Mouse (Mus musculus) CH12.LX (cell line): Measurements from ENCODE around the gene Ccdc157. TPM values are rescaled to one million over a fixed set of nuclear protein-coding genes. Genes with fewer than 3 reads are reported as not detected.

ENCODE experiments used
- DNase-seq: peaks from one replicate; pipeline ENCODE4 v3.0.0-alpha.2; 2013; ENCODE audit errors: extremely low read depth
- H3K27ac ChIP-seq: 2 replicates; pipeline ENCODE4 v1.5.1; 2012; ENCODE audit warnings: low read depth, mild to moderate bottlenecking, control low read depth, moderate library complexity; ENCODE audit not compliant: insufficient read depth
- H3K27me3 ChIP-seq: replicated peaks from 2 replicates; pipeline ENCODE3; 2012; ENCODE audit warnings: inconsistent platforms
- H3K36me3 ChIP-seq, 2 experiments: replicated peaks in 1 of 2; 2 replicates each; pipeline versions ENCODE3 to v1.6.1; 2012; ENCODE audit warnings: inconsistent platforms in 1 of 2, low read length in 1 of 2, mild to moderate bottlenecking in 1 of 2, mixed read lengths in 1 of 2, moderate library complexity in 1 of 2; ENCODE audit not compliant: control insufficient read depth in 1 of 2, insufficient read depth in 1 of 2
- H3K4me1 ChIP-seq, 2 experiments: 2 replicates each; pipeline ENCODE4 v1.6.1; 2012; ENCODE audit warnings: inconsistent platforms in 1 of 2, moderate library complexity in 1 of 2; ENCODE audit not compliant: insufficient read depth in 2 of 2, control insufficient read depth in 1 of 2
- H3K4me2 ChIP-seq: 2 replicates; pipeline ENCODE4 v1.6.1; 2012; ENCODE audit warnings: low read depth, mild to moderate bottlenecking, control low read depth; ENCODE audit not compliant: poor library complexity, insufficient read depth, severe bottlenecking
- H3K4me3 ChIP-seq, 3 experiments: fragments of 150-350 bp in 1 of 3; sonication (generic) in 1 of 3; replicated peaks in 1 of 3; 2 replicates each; pipeline versions ENCODE3 to v1.5.1; 2011 to 2012; ENCODE audit warnings: low read depth in 2 of 3, low read length in 2 of 3, mild to moderate bottlenecking in 2 of 3, moderate library complexity in 2 of 3, control low read depth in 1 of 3, improper control_type of control experiment in 1 of 3, inconsistent platforms in 1 of 3, mixed read lengths in 1 of 3; ENCODE audit not compliant: poor library complexity in 1 of 3
- H3K79me2 ChIP-seq: replicated peaks from 2 replicates; pipeline ENCODE4 v1.6.1; 2012; ENCODE audit warnings: mild to moderate bottlenecking, moderate library complexity; ENCODE audit not compliant: control insufficient read depth, poor library complexity, insufficient read depth, severe bottlenecking; ENCODE audit errors: extremely low read depth
- H3K9ac ChIP-seq: 2 replicates; pipeline ENCODE4 v1.6.1; 2012; ENCODE audit warnings: low read depth, mild to moderate bottlenecking, control low read depth, moderate library complexity; ENCODE audit not compliant: insufficient read depth
- H3K9me3 ChIP-seq: replicated peaks from 2 replicates; pipeline ENCODE3; 2012; ENCODE audit warnings: low read length, inconsistent platforms, mixed read lengths
- BHLHE40 ChIP-seq: IDR thresholded peaks from 2 replicates; pipeline ENCODE4 v1.6.1; 2011; ENCODE audit warnings: mild to moderate bottlenecking, low read depth, low read length, improper control_type of control experiment
- CHD1 ChIP-seq: IDR thresholded peaks from 2 replicates; pipeline ENCODE4 v1.6.1; 2012; ENCODE audit warnings: low read depth, low read length, improper control_type of control experiment, inconsistent platforms
- CHD2 ChIP-seq: IDR thresholded peaks from 2 replicates; pipeline ENCODE4 v1.6.1; 2011; ENCODE audit warnings: low read length, improper control_type of control experiment
- CTCF ChIP-seq, 2 experiments: IDR thresholded peaks in 1 of 2; conservative IDR thresholded peaks in 1 of 2; 2 replicates each; pipeline ENCODE4 v1.5.1; 2011 to 2012; ENCODE audit warnings: low read depth in 2 of 2, low read length in 2 of 2, improper control_type of control experiment in 1 of 2, inconsistent platforms in 1 of 2, mild to moderate bottlenecking in 1 of 2, moderate library complexity in 1 of 2
- E2F4 ChIP-seq: IDR thresholded peaks from 2 replicates; pipeline ENCODE4 v1.6.1; 2011; ENCODE audit warnings: low read depth, low read length, improper control_type of control experiment; ENCODE audit not compliant: insufficient replicate concordance
- ELF1 ChIP-seq: IDR thresholded peaks from 2 replicates; pipeline ENCODE4 v1.6.1; 2014; ENCODE audit warnings: low read depth, mild to moderate bottlenecking, inconsistent platforms, low read length, improper control_type of control experiment
- EP300 ChIP-seq: IDR thresholded peaks from 2 replicates; pipeline ENCODE4 v1.6.1; 2011; ENCODE audit warnings: low read length, improper control_type of control experiment
- ETS1 ChIP-seq: conservative IDR thresholded peaks from 2 replicates; pipeline ENCODE4 v1.6.1; 2012; ENCODE audit warnings: low read depth, mild to moderate bottlenecking, inconsistent platforms, low read length, improper control_type of control experiment, moderate library complexity
- GABPA ChIP-seq: IDR thresholded peaks from 2 replicates; pipeline ENCODE4 v1.6.1; 2012; ENCODE audit warnings: low read depth, low read length, improper control_type of control experiment, inconsistent platforms; ENCODE audit not compliant: insufficient replicate concordance
- HCFC1 ChIP-seq: IDR thresholded peaks from 2 replicates; pipeline ENCODE4 v1.6.1; 2012; ENCODE audit warnings: low read depth, mild to moderate bottlenecking, inconsistent platforms, low read length, improper control_type of control experiment
- IRF4 ChIP-seq: IDR thresholded peaks from 2 replicates; pipeline ENCODE4 v1.6.1; 2014; ENCODE audit warnings: low read depth, mild to moderate bottlenecking, inconsistent platforms, low read length, improper control_type of control experiment
- JUN ChIP-seq: IDR thresholded peaks from 2 replicates; pipeline ENCODE4 v1.6.1; 2011; ENCODE audit warnings: low read depth, mild to moderate bottlenecking, low read length, improper control_type of control experiment, moderate library complexity; ENCODE audit not compliant: insufficient read depth
- JUND ChIP-seq: conservative IDR thresholded peaks from 2 replicates; pipeline ENCODE4 v1.6.1; 2011; ENCODE audit warnings: low read depth, low read length, improper control_type of control experiment
- KAT2A ChIP-seq: IDR thresholded peaks from 2 replicates; pipeline ENCODE4 v1.6.1; 2012; ENCODE audit warnings: low read length, improper control_type of control experiment, inconsistent platforms; ENCODE audit not compliant: insufficient replicate concordance
- MAFK ChIP-seq: IDR thresholded peaks from 2 replicates; pipeline ENCODE4 v1.6.1; 2011; ENCODE audit warnings: low read length, improper control_type of control experiment; ENCODE audit not compliant: insufficient replicate concordance
- MAX ChIP-seq: IDR thresholded peaks from 2 replicates; pipeline ENCODE4 v1.6.1; 2011; ENCODE audit warnings: low read length, improper control_type of control experiment
- MAZ ChIP-seq: IDR thresholded peaks from 2 replicates; pipeline ENCODE4 v1.6.1; 2012; ENCODE audit warnings: low read depth, mild to moderate bottlenecking, inconsistent platforms, low read length, improper control_type of control experiment, moderate library complexity
- MEF2A ChIP-seq: IDR thresholded peaks from 2 replicates; pipeline ENCODE4 v1.6.1; 2014; ENCODE audit warnings: low read depth, mild to moderate bottlenecking, inconsistent platforms, low read length, improper control_type of control experiment, borderline replicate concordance
- MXI1 ChIP-seq: IDR thresholded peaks from 2 replicates; pipeline ENCODE4 v1.6.1; 2011; ENCODE audit warnings: mild to moderate bottlenecking, low read depth, low read length, improper control_type of control experiment
- MYC ChIP-seq: IDR thresholded peaks from 2 replicates; pipeline ENCODE4 v1.6.1; 2011; ENCODE audit warnings: low read depth, mild to moderate bottlenecking, improper control_type of control experiment, low read length
- NELFE ChIP-seq: IDR thresholded peaks from 2 replicates; pipeline ENCODE4 v1.6.1; 2011; ENCODE audit warnings: low read depth, low read length, improper control_type of control experiment
- NRF1 ChIP-seq: IDR thresholded peaks from 2 replicates; pipeline ENCODE4 v1.6.1; 2014; ENCODE audit warnings: low read depth, mild to moderate bottlenecking, inconsistent platforms, low read length, improper control_type of control experiment, moderate library complexity
- PAX5 ChIP-seq: IDR thresholded peaks from 2 replicates; pipeline ENCODE4 v1.6.1; 2012; ENCODE audit warnings: low read length, inconsistent platforms, mixed read lengths
- POLR2A ChIP-seq: IDR thresholded peaks from 2 replicates; pipeline ENCODE4 v1.6.1; 2011; ENCODE audit warnings: low read depth, mild to moderate bottlenecking, improper control_type of control experiment, low read length
- POLR2AphosphoS2 ChIP-seq: IDR thresholded peaks from 2 replicates; pipeline ENCODE4 v1.6.1; 2011; ENCODE audit warnings: low read depth, low read length, improper control_type of control experiment
- RAD21 ChIP-seq: IDR thresholded peaks from 2 replicates; pipeline ENCODE4 v1.6.1; 2011; ENCODE audit warnings: low read depth, mild to moderate bottlenecking, low read length, improper control_type of control experiment, moderate library complexity
- RCOR1 ChIP-seq: conservative IDR thresholded peaks from 2 replicates; pipeline ENCODE4 v1.6.1; 2012; ENCODE audit warnings: low read depth, mild to moderate bottlenecking, inconsistent platforms, low read length, improper control_type of control experiment
- SIN3A ChIP-seq: IDR thresholded peaks from 2 replicates; pipeline ENCODE4 v1.6.1; 2012; ENCODE audit warnings: low read length, improper control_type of control experiment, inconsistent platforms
- SMC3 ChIP-seq: IDR thresholded peaks from 2 replicates; pipeline ENCODE4 v1.6.1; 2011; ENCODE audit warnings: low read depth, low read length, improper control_type of control experiment
- TBP ChIP-seq: conservative IDR thresholded peaks from 2 replicates; pipeline ENCODE4 v1.6.1; 2011; ENCODE audit warnings: low read depth, low read length, improper control_type of control experiment
- TCF12 ChIP-seq: IDR thresholded peaks from 2 replicates; pipeline ENCODE4 v1.6.1; 2014; ENCODE audit warnings: low read depth, mild to moderate bottlenecking, inconsistent platforms, low read length, improper control_type of control experiment
- UBTF ChIP-seq: IDR thresholded peaks from 2 replicates; pipeline ENCODE4 v1.6.1; 2012; ENCODE audit warnings: low read depth, mild to moderate bottlenecking, inconsistent platforms, low read length, improper control_type of control experiment, moderate library complexity
- USF1 ChIP-seq: IDR thresholded peaks from 2 replicates; pipeline ENCODE4 v1.6.1; 2014; ENCODE audit warnings: low read depth, mild to moderate bottlenecking, inconsistent platforms, low read length, improper control_type of control experiment
- USF2 ChIP-seq: conservative IDR thresholded peaks from 2 replicates; pipeline ENCODE4 v1.6.1; 2011; ENCODE audit warnings: low read depth, low read length, improper control_type of control experiment
- ZC3H11A ChIP-seq: IDR thresholded peaks from 2 replicates; pipeline ENCODE4 v1.6.1; 2012; ENCODE audit warnings: low read depth, mild to moderate bottlenecking, inconsistent platforms, low read length, improper control_type of control experiment
- ZKSCAN1 ChIP-seq: IDR thresholded peaks from 2 replicates; pipeline ENCODE4 v1.6.1; 2012; ENCODE audit warnings: low read depth, inconsistent platforms, low read length, improper control_type of control experiment, borderline replicate concordance
- ZMIZ1 ChIP-seq: IDR thresholded peaks from 2 replicates; pipeline ENCODE4 v1.6.1; 2012; ENCODE audit warnings: low read depth, mild to moderate bottlenecking, inconsistent platforms, low read length, improper control_type of control experiment
- ZNF384 ChIP-seq: IDR thresholded peaks from 2 replicates; pipeline ENCODE4 v1.6.1; 2012; ENCODE audit warnings: low read depth, low read length, improper control_type of control experiment, inconsistent platforms
- dilution Hi-C: fragments of 300-500 bp; cut with MboI; formaldehyde crosslinking; loops from 2 replicates; pipeline ENCODE4 v1.14.3; 2020; ENCODE audit warnings: low sequenced_read_pairs; ENCODE audit not compliant: extremely low pct_unique_long_range_greater_than_20kb, extremely low pct_ligation_motif_present
- in situ Hi-C: fragments of 300-500 bp; cut with MboI; formaldehyde crosslinking; loops from 3 replicates; pipeline ENCODE4 v1.14.3; 2019; ENCODE audit warnings: low sequenced_read_pairs, low pct_ligation_motif_present, low pct_unique_long_range_greater_than_20kb, mixed read lengths
- polyA plus RNA-seq: library from polyadenylated mRNA; unstranded; fragments of >175 nt; gene quantifications from 2 replicates; pipeline ENCODE4 v1.2.1, GENCODE M21; 2012; ENCODE audit warnings: low read depth; ENCODE audit not compliant: insufficient read length
- total RNA-seq, 2 experiments: library from RNA; depleted of rRNA; stranded (reverse); fragments of 300-350 nt in 1 of 2; fragments of >200 nt in 1 of 2; gene quantifications; 2 replicates each; pipeline ENCODE4 v1.2.3; 2012 to 2014

The Ccdc157 gene
- total and polyA plus RNA-seq, 3 experiments: 2.3 to 4.4 (median 4.0) TPM

- H3K27me3 ChIP-seq: no peaks in the 10 kb centered on the region
- TF ChIP-seq SMC3: peak; percentile 46
- TF ChIP-seq ELF1: no peak
- no peak for TF ChIP-seq ETS1
- TF ChIP-seq IRF4: peak; percentile 75
- peak; percentile 10; the same call in 1 of the 2 replicates for TF ChIP-seq CHD2
- TF ChIP-seq NELFE: peak; percentile 92
- TF ChIP-seq GABPA: no peak
- no peak for TF ChIP-seq PAX5
- no peak for TF ChIP-seq RCOR1
- TF ChIP-seq USF1: no peak
- no peak for TF ChIP-seq ZNF384
- no peak for TF ChIP-seq MYC
- TF ChIP-seq TCF12: peak; percentile 77
- TF ChIP-seq CHD1: 0 out of 2 replicates have a peak, but pooled peaks have one; percentile 56
- no peak for TF ChIP-seq ZC3H11A
- peak; percentile 40; the same call in 1 of the 2 replicates for TF ChIP-seq MXI1
- TF ChIP-seq ZMIZ1: peak; percentile 82
- no peak for TF ChIP-seq BHLHE40
- TF ChIP-seq HCFC1: peak; percentile 64
- TF ChIP-seq EP300: no peak
- peak; percentile 35; the same call in 1 of the 2 replicates for TF ChIP-seq KAT2A
- no peak for TF ChIP-seq JUND
- TF ChIP-seq RAD21: no peak; the same call in none of the 2 replicates
- peak; percentile 73 for TF ChIP-seq SIN3A
- peak; percentile 88 for TF ChIP-seq POLR2AphosphoS2
- peak; percentile 62 for TF ChIP-seq MEF2A
- TF ChIP-seq MAFK: no peak
- TF ChIP-seq JUN: no peak
- peak; percentile 89 for TF ChIP-seq POLR2A
- TF ChIP-seq USF2: no peak
- no peak for TF ChIP-seq MAX
- peak; percentile 96 for TF ChIP-seq UBTF
- TF ChIP-seq E2F4: no peak
- TF ChIP-seq TBP: no peak
- TF ChIP-seq ZKSCAN1: no peak
- peak; percentile 17 to 52; a peak in 2 of 4 replicates for TF ChIP-seq CTCF (conservative IDR thresholded peaks at IDR 0.05 in 1 of 2, IDR thresholded peaks at IDR 0.05 in 1 of 2; ENCODE audit: low read depth in 2 of 2, low read length in 2 of 2)
- TF ChIP-seq MAZ: peak; percentile 84; the same call in 1 of the 2 replicates
- peak; percentile 24; the same call in 1 of the 2 replicates for TF ChIP-seq NRF1
- TF ChIP-seq, all 38 proteins: peak for 18
- H3K9me3 ChIP-seq: peaks cover 4% of the 10 kb centered on the region
- peak within 1 kb of the TSS; percentile 80 for H3K4me2 ChIP-seq
- H3K79me2 ChIP-seq: peaks cover 20% of the 10 kb centered on the region
- in situ Hi-C loops: loop anchor here (5.0 kb wide), 1 partner anchor 72 kb away; no protein-coding TSS in a partner anchor
- peaks cover 31 to 55% of the 10 kb centered on the region in 2 experiments for H3K4me1 ChIP-seq
- peak within 1 kb of the TSS; percentile 82 for H3K27ac ChIP-seq
- dilution Hi-C loops: no loop called here
- DNase-seq: peak; percentile 96
- peak within 1 kb of the TSS; percentile 76 to 84 (median 82) for H3K4me3 ChIP-seq
- H3K9ac ChIP-seq: peak within 1 kb of the TSS; percentile 85
- peaks cover 13 to 29% of the 10 kb centered on the region in 2 experiments for H3K36me3 ChIP-seq
Measured at GRCm38 (mm10) chr11:4134986-4135935, 24.8 kb downstream of the Ccdc157 start, which contains the start of gene Rnf215. Gene Rnf215 (plus strand): TSS chr11:4135202.
